Mouse (Mus musculus) layer of hippocampus, adult 9-10 months (tissue): ENCODE results near the gene Arpp19.
A peak's percentile ranks its signal among the peaks of the same experiment; 100 is the strongest.

Source experiments
- DNase-seq: peaks from one replicate; pipeline ENCODE4 v3.0.0; 2022; ENCODE audit warnings: low spot score

Arpp19 gene

DNA sequence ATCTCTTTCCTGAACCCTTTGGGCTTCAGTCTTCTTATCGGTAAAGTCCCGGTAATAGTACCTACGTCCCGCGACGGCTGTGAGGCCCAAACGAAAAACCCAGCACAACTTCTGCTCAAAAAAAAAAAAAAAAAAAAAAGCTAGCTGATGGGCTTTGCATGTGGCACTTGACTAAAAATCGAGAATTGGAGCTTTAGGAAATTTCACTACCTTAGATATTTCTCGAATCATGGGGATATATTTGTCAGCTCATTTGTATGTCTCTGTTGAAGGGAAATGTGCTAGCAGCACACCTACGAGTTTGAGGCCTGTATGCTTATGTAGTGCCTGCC, 909 bp downstream of the Arpp19 start:
- DNase-seq = no peak

DNA sequence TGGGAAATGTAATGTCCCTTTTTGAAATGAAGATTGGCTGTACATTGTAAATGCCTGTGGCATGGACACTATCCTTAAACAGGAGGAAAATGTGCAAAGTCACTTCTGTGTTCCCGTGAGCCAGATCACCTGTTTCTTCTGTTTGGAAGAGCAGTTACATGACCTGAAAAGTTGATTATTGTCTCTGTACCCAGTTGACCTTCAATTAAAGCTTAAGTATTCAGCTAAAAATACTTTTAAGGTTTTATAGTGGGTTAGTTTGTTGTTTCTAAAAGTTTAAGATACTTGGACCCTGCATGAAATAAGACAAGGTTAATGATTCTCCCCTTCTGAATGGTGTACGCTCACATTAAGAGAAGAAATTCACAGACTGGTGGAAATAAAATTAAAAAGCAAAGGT, 3.2 kb downstream of the Arpp19 start:
- DNase-seq = no peak

DNA sequence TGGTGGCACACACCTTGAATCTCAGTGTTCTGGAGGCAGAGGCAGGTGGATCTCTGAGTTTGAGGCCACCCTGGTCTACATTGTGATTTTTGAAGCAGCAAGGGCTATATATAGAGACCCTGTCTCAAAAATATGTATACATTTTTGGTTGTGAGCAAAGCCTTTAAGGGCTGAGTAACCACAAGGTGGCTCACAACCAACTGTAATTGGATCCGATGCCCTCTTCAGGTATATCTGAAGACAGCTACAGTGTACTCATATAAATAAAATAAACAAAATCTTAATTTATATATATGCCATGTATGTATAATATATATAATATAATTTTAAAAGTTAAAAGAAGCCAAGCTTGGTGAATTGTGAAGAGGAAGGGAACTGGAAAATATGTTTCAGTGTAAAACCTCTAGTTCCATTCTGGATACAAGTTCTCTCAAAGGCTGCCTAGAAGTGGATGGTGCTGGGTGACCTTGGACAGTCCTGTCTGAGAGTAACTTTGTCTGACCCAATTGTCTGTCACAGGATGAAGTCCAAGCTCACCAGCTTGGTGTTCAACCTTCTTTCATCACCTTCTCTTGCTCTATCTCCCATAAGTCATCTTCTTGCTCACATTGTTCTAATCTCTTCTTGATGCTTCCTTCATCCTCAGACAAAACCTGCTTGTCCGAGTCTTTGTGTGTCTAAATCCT, 4.6 kb downstream of the Arpp19 start:
- no peak for DNase-seq

DNA sequence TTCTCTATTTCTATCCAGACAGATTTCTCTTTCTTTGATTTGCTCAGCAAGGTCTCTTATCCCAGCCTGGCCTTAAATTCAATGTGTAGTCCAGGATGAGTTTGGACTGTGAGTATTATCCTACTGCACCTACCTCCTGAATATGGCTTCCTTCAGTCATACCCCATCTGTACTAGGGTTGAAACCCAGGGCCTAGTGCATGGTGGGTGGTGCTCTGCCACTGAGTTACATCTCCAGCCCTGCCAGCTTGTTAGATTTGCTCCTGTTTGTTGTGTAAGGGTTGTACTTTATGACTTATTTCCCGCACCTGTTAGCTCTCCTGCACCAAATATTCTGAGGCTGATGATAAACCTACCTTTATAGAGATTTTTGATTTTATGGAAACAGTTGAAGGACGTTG, 5.8 kb downstream of the Arpp19 start:
- no peak for DNase-seq

- no peak for DNase-seq
Observed at GRCm38 (mm10) chr9:75047079-75047478, 9.7 kb downstream of the Arpp19 start.

- DNase-seq = no peak
Observed at GRCm38 (mm10) chr9:75049100-75049499, 11.7 kb downstream of the Arpp19 start.

- peak; percentile 92 for DNase-seq
Observed at GRCm38 (mm10) chr9:75050003-75050402, 12.6 kb downstream of the Arpp19 start.

GRCm38 (mm10) chr9:75051841-75052240, 14.4 kb downstream of the Arpp19 start:
- no peak for DNase-seq

GRCm38 (mm10) chr9:75055046-75055445, 17.6 kb downstream of the Arpp19 start:
- DNase-seq = no peak

GRCm38 (mm10) chr9:75064678-75065331, 27.4 kb downstream of the Arpp19 start:
- no peak for DNase-seq

DNA sequence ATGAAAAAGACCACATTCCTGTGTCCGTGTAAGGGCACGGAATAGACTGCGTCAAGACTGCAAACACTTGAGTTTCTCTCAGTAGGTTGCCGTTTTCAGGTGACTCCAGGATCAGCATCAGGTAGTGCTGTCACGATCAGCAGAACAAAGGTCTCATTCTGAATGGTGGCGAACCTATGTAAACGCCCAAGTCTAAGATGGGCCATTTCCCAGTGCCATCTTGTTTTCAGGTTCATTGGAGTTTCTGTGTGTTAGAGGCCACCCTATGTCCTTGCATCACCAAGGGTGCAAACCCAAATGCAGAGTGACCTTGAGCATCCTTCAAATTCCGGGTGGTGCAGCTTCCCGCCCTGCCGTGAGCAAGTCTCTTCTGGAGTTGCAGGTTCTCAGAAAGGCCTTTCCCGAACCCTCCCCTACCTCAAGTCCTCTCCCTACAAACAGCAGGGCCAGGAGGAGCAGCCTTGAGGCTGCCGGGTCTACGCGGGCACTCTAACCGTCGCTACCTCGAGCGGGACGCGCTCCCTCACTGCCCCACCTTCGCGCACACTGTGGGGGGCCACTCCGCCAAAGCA, 33.1 kb downstream of the Arpp19 start, which contains the start of gene Myo5a:
Myo5a (plus strand) TSS at position 559 of the 572 bp plus-strand sequence.
- DNase-seq = no peak

- DNase-seq = peak; percentile 57
Observed at GRCm38 (mm10) chr9:75071029-75071705, 33.8 kb downstream of the Arpp19 start.

- DNase-seq = no peak
Observed at GRCm38 (mm10) chr9:75071706-75072192, 34.3 kb downstream of the Arpp19 start.

DNA sequence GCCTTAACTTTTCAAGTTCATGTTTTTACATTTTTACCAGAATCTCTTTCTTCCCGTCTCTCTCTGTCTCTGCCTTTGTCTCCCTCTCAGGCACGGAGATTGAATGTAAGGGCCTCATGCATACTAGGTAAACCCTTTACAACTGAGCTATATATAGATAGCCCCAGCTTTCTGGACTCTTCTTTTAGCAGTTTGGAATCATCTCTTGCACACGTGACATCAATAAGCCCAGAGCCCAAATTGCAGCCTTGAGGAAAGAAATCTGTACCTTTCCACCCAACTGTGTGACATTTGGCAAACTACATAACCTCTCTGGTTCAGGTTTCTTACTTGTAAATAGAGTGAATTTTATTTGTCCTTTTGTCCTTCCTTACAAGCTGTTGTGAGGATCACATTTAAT, 34.9 kb downstream of the Arpp19 start:
- DNase-seq = no peak

DNA sequence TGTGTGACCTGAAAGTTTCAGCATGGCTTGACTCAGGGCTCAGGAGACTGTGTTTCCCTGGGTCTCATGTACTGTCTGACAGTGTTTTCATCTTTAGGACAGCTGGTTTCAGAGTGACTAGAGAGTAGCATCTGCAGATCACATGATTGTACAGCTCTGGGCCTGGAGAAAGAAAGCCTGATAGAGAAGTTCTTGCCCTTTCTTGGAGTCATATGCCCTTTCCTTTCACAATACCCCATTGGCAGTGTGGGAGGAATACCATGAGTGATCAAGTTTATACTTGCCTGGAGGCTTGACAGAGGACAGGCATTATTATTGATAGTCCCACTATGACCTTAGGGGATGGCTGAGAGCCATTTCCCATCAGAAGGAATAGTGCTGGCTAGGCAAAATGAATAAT, 39.8 kb downstream of the Arpp19 start:
- no peak for DNase-seq

- no peak for DNase-seq
Observed at GRCm38 (mm10) chr9:75085242-75085824, 47.9 kb downstream of the Arpp19 start.

DNA sequence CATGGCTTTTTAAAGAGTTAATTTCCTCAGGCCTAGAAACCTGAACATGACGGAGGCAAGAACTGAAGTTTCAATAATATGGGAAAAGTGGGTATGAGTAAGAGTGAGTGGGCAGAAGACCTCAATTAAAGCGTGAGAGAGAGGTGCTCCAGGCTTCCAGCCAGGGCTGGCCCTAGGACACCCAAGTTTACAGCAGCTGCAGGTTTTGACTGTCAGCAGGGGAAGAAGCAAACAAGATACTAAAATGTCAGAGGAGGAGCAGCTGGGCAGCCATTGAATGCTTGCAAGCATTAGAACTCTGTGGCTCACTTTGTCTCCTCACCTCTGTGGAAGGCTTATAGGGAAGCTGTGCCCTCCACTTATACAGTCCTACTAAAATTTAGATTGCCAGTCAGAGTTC, 50.4 kb downstream of the Arpp19 start:
- DNase-seq = no peak

- no peak for DNase-seq
Observed at GRCm38 (mm10) chr9:75089285-75089684, 51.9 kb downstream of the Arpp19 start.

- DNase-seq = no peak
Observed at GRCm38 (mm10) chr9:75092134-75092533, 54.7 kb downstream of the Arpp19 start.

DNA sequence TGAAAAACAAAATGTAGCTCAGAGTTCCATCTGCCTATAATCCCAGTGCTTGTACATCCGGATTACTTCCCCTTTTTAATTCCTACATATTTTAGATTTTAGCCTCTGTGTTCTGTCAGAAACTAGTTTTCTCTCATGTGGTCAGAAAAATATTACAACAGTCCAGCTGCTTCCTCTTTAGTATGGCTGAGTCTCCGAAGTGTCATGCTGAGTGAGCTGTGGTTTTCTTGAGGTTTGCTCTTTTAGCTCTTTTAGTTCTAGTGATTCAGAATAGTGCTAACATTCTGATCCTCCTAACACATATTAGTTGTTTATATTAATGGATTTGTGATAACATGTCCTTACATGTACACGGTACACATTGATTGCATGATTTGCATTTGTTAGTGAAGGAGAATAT, 57.3 kb downstream of the Arpp19 start:
- no peak for DNase-seq

- DNase-seq = no peak
Observed at GRCm38 (mm10) chr9:75098937-75099336, 61.5 kb downstream of the Arpp19 start.

- DNase-seq = no peak
Observed at GRCm38 (mm10) chr9:75100157-75100781, 62.9 kb downstream of the Arpp19 start.
